Mouse (Mus musculus) embryonic facial prominence, embryonic 10.5 days (tissue): ENCODE results near the gene A730061H03Rik. TPM values are rescaled to one million over a fixed set of nuclear protein-coding genes. Genes with fewer than 3 reads are reported as not detected.

Source experiments
- DNase-seq: peaks from one replicate; pipeline ENCODE4 v3.0.0-alpha.2; 2017; ENCODE audit warnings: low spot score
- H3K27ac ChIP-seq: fragments of 300-500 bp; sonication (generic); replicated peaks from 2 replicates; pipeline ENCODE4 v1.5.1; 2016; ENCODE audit warnings: mild to moderate bottlenecking
- H3K27me3 ChIP-seq: fragments of 300-500 bp; sonication (generic); replicated peaks from 2 replicates; pipeline ENCODE4 v1.6.1; 2016; ENCODE audit warnings: low read depth, mild to moderate bottlenecking; ENCODE audit not compliant: poor library complexity, severe bottlenecking
- H3K36me3 ChIP-seq: fragments of 300-500 bp; sonication (generic); replicated peaks from 2 replicates; pipeline ENCODE4 v1.6.1; 2016; ENCODE audit warnings: mild to moderate bottlenecking, moderate library complexity
- H3K4me1 ChIP-seq: fragments of 300-500 bp; sonication (generic); 2 replicates; pipeline ENCODE4 v1.6.1; 2016
- H3K4me3 ChIP-seq: fragments of 300-500 bp; sonication (generic); 2 replicates; pipeline ENCODE4 v1.5.1; 2016; ENCODE audit warnings: mild to moderate bottlenecking, moderate library complexity
- H3K9me3 ChIP-seq: fragments of 300-500 bp; sonication (generic); 2 replicates; pipeline ENCODE4 v1.6.1; 2016; ENCODE audit warnings: mild to moderate bottlenecking
- WGBS: fragments of 180-500 bp; shearing (Covaris S2); methylation state at CpG from one replicate; pipeline ENCODE4 v1.1.7; 2016; 5-methylcytosine and 5-hydroxymethylcytosine counted together
- polyA plus RNA-seq: library from polyadenylated mRNA; unstranded; fragments of >200 nt; fragmentation: Nextera tagmentation; extraction: Ambion mirVana; gene quantifications from 2 replicates; pipeline ENCODE4 v1.2.1, GENCODE M21; 2016

Gene A730061H03Rik
- polyA plus RNA-seq, 1 experiment from 2014 or later, result not detected

DNA sequence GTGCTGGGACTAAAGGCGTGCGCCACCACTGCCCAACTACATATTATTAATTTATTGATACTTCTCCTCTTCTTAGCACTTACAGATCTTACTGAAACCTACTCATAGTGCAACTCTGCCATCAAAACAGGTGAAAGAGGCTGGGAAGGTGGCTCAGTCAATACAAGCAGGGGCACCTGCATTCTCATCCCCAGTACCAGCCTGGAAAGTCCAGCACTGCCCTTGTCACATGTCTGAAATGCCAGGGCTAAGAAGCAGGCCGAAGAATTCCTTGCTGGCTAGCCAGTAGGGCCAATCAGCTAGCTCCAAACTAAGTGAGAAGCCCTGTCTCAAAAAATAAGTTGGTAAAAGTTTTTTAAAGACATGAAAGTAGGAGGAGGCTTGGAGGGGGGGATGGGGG lies 2.6 kb downstream of the A730061H03Rik start:
- peaks cover 26% of the 10 kb centered on the region for H3K4me1 ChIP-seq
- H3K27ac ChIP-seq, result no peak overlapping the region
- WGBS, result 87% methylated on average over 3 of the region's 3 CpGs
- no peak overlapping the region for H3K4me3 ChIP-seq
- H3K36me3 ChIP-seq, result no peaks in the 10 kb centered on the region
- no peaks in the 10 kb centered on the region for H3K27me3 ChIP-seq
- no peak for DNase-seq
- H3K9me3 ChIP-seq, result no peaks in the 10 kb centered on the region

DNA sequence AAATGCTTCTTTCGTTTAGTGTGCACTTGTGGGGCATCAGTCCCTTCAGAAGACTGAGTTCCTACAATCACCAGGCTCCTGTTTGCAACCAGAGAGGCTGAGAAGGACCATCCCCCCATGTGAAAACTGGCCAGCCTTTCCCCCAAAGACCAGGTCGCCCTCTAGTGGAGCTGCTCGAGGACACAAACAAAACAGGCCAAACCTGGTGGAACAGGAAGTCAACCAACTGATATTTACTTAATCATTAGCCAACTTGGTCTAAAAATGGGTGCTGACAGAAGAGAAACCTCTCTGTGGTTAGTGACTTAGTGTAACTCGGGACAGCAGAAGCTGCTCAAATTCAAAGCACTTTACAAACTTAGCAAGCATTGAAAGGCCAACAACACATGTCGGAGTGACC lies 3.2 kb downstream of the A730061H03Rik start:
- Histone ChIP-seq H3K36me3 (no peaks in the 10 kb centered on the region), H3K9me3 (no peaks in the 10 kb centered on the region), H3K27me3 (no peaks in the 10 kb centered on the region), H3K4me3 (no peak overlapping the region), H3K4me1 (peaks cover 21% of the 10 kb centered on the region), H3K27ac (no peak overlapping the region)
- WGBS, result 29% methylated on average over 5 of the region's 5 CpGs
- DNase-seq, result peak; percentile 77

DNA sequence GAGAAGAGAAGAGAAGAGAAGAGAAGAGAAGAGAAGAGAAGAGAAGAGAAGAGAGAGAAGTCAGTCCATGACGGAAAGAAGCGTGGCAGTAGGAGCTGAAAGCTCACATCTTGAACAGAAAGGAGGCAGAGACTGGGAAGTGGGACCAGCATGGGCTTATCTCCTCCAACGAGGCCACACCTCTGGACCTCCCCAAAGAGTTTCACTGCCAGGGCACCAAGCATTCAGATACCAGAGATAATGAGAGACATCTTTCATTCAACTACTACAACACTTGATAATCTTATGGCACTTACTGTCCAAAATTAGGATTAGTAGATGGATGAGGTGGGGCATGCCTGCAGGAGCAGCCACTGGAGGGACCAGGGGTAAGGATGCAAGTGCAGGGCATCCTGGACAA lies 4.4 kb downstream of the A730061H03Rik start:
- no peak for DNase-seq
- Histone ChIP-seq H3K27me3 (no peaks in the 10 kb centered on the region), H3K9me3 (no peaks in the 10 kb centered on the region), H3K4me1 (peaks cover 10% of the 10 kb centered on the region), H3K4me3 (no peak overlapping the region), H3K27ac (no peak overlapping the region), H3K36me3 (no peaks in the 10 kb centered on the region)
- WGBS, result 81% methylated on average over 3 of the region's 3 CpGs

DNA sequence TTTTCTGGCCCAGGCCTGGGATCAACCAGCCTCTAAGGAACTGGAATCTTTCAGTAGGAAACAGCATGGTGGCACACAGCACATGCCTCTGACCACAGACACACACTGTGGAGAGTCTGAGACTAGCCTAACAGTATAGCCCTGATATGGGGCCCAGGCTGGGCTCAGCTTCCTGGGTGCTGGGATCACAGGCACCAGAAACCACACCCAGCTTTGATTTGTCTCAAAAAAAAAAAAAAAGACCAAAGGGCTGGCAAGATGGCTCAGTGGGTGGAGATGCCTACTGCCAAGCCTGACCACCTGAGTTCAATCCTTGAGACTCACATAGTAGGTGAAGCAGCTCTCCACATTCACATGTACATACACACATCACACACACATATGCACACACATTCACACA lies 5.6 kb downstream of the A730061H03Rik start:
- Histone ChIP-seq H3K27me3 (no peaks in the 10 kb centered on the region), H3K36me3 (no peaks in the 10 kb centered on the region; the same call in 1 of the 2 replicates), H3K4me1 (peaks cover 10% of the 10 kb centered on the region), H3K4me3 (no peak overlapping the region), H3K9me3 (no peaks in the 10 kb centered on the region), H3K27ac (no peak overlapping the region)
- no peak for DNase-seq

DNA sequence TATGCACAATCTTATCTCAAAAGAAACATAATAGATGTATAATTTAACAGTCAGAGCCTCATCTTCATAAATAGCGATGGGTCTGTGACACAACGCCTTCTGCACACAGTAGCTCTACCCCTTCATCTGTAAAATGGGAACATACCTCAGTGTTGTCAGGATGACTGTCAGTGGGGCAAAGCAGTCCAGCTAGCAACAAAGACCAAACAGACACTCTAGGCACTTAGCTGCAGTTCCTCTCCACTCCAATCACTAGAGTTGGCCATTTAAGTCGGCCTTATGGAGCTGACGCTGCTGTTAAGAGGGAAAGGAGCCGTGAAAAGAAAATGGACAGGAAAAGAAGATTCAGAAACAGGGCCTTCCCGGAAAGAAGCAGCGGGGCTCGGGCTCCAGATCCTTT lies 8.4 kb downstream of the A730061H03Rik start:
- DNase-seq, result no peak
- H3K4me1 ChIP-seq, result peaks cover under 1% of the 10 kb centered on the region; the same call in 1 of the 2 replicates
- no peak overlapping the region for H3K27ac ChIP-seq
- H3K27me3 ChIP-seq, result no peaks in the 10 kb centered on the region
- peaks cover 28% of the 10 kb centered on the region for H3K36me3 ChIP-seq
- WGBS, result 91% methylated on average over 8 of the region's 8 CpGs
- no peak overlapping the region for H3K4me3 ChIP-seq
- H3K9me3 ChIP-seq, result no peaks in the 10 kb centered on the region

DNA sequence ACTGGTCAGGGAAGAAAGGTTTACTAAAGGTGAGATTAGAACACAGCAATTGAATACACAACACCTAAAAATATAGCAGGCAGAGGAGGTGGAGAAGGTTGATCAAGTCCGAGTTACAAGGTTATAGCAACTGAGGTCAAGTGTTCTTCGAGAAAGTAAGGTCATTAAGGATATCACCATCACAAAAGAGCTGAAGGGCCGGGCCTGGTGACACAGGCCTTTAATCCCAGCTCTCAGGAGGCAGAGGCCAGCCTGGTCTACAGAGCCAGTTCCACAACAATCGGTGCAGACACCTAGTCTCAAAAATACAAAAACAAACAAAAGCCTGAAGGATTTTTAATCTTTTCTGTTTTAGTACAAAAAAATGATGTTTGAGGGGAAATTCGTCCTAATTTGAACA lies 8.9 kb downstream of the A730061H03Rik start:
- no peaks in the 10 kb centered on the region for H3K4me1 ChIP-seq
- DNase-seq, result no peak
- peaks cover 31% of the 10 kb centered on the region for H3K36me3 ChIP-seq
- H3K27me3 ChIP-seq, result no peaks in the 10 kb centered on the region
- H3K9me3 ChIP-seq, result no peaks in the 10 kb centered on the region
- 74% methylated on average over 5 of the region's 5 CpGs for WGBS
- H3K4me3 ChIP-seq, result no peak overlapping the region
- no peak overlapping the region for H3K27ac ChIP-seq

DNA sequence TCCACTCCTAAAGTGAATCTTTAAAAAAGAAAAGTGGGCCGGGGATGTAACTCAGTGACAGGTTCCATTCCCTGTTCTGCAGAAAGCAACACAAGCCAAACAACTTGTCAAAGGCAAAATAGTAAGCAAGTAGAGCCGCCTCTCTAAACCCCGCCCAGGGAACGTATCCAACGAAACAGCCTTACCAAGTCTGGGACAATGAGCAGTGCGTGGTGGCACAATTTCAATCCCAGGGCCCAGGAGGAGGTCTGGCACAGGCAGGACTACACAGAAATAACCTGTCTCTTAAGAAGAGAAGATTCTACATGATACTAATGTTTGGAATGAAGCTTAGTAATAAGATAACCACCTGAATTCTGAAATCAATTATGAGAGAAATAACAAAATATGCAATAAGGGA lies 10.0 kb downstream of the A730061H03Rik start:
- no peak overlapping the region for H3K27ac ChIP-seq
- peaks cover 41% of the 10 kb centered on the region for H3K36me3 ChIP-seq
- no peak for DNase-seq
- H3K9me3 ChIP-seq, result no peaks in the 10 kb centered on the region
- WGBS, result 88% methylated on average over 6 of the region's 6 CpGs
- no peaks in the 10 kb centered on the region for H3K27me3 ChIP-seq
- no peak overlapping the region for H3K4me3 ChIP-seq
- H3K4me1 ChIP-seq, result no peaks in the 10 kb centered on the region

DNA sequence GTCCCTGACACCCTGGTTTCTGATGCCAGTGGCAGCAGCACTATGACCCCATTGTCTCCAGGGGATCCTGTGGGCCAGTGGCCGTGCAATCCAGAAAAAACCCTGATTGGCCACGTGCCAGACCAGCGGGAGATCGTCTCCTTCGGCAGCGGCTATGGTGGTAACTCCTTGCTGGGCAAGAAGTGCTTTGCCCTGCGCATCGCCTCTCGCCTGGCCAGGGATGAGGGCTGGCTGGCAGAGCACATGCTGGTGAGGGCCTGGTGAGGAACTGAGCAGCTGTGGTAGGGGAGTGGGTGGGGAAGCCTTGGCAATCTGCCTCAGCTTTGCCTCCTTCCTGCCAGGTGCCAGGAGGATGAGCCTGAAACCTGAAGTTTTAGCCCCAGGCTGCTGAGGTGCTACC lies 15.9 kb downstream of the A730061H03Rik start:
- 94% methylated on average over 9 of the region's 9 CpGs for WGBS
- Histone ChIP-seq H3K36me3 (peaks cover 66% of the 10 kb centered on the region), H3K27me3 (no peaks in the 10 kb centered on the region), H3K4me3 (no peak overlapping the region), H3K27ac (no peak overlapping the region), H3K9me3 (no peaks in the 10 kb centered on the region), H3K4me1 (peaks cover 21% of the 10 kb centered on the region)
- DNase-seq, result no peak

DNA sequence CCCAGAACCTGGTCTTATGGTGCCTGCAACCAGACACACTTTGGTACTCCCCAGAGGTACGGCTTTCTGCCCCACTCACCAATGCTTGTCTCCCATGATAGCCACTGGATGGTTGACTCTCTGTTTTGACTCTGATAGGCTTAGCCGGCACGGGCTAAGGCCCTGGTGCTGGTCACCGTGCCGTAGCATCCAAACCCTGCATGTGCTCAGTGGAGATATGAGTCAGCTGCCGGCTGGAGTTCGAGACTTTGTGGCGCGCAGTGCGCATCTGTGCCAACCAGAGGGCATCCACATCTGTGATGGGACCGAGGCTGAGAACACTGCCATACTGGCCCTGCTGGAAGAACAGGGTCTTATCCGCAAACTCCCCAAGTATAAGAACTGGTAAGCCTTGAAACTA lies 17.9 kb downstream of the A730061H03Rik start:
- H3K9me3 ChIP-seq, result no peaks in the 10 kb centered on the region
- 96% methylated on average over 12 of the region's 12 CpGs for WGBS

DNA sequence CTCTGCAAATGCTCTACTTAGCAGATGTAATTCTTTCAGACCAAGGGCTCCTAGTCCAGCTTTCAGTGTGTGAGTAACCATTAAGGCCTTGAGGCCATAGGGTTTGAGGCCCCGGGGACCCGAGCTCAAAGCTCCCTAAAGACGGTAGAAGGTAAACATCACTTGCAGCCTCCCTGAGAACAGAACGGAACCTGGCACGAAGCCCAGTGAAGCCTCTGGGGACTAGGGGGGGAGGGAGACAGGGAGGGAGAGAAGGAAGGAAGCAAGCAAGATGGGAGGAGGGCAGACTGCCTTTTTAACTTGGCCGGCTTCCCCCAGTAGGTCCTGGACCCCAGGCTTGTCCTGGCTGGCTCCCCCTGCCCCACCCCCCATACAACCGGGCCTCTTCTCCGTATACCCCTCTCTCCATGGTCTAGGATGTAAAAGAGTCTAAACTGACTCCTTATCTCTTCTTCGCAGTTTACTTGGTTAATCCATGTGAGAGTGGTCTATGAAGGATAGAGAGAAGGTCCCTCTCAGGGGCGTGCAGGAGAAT lies 19.4 kb downstream of the A730061H03Rik start:
- H3K27me3 ChIP-seq, result 0 out of 2 replicates have a peak, but pooled peaks cover 6% of the 10 kb centered on the region
- no peaks in the 10 kb centered on the region for H3K9me3 ChIP-seq
- WGBS, result 6% methylated on average over 10 of the region's 10 CpGs
- peak overlapping the region; percentile 75 for H3K4me3 ChIP-seq
- peak; percentile 66 for DNase-seq
- peaks cover 33% of the 10 kb centered on the region for H3K36me3 ChIP-seq
- peaks cover 21% of the 10 kb centered on the region for H3K4me1 ChIP-seq
- peak overlapping the region; percentile 88 for H3K27ac ChIP-seq

More for the DNA sequence above, 17.9 kb downstream of the A730061H03Rik start:
- no peak overlapping the region for H3K4me3 ChIP-seq
- H3K36me3 ChIP-seq, result peaks cover 46% of the 10 kb centered on the region
- no peak for DNase-seq
- no peak overlapping the region for H3K27ac ChIP-seq
- H3K4me1 ChIP-seq, result peaks cover 21% of the 10 kb centered on the region
- H3K27me3 ChIP-seq, result 0 out of 2 replicates have a peak, but pooled peaks cover 6% of the 10 kb centered on the region

DNA sequence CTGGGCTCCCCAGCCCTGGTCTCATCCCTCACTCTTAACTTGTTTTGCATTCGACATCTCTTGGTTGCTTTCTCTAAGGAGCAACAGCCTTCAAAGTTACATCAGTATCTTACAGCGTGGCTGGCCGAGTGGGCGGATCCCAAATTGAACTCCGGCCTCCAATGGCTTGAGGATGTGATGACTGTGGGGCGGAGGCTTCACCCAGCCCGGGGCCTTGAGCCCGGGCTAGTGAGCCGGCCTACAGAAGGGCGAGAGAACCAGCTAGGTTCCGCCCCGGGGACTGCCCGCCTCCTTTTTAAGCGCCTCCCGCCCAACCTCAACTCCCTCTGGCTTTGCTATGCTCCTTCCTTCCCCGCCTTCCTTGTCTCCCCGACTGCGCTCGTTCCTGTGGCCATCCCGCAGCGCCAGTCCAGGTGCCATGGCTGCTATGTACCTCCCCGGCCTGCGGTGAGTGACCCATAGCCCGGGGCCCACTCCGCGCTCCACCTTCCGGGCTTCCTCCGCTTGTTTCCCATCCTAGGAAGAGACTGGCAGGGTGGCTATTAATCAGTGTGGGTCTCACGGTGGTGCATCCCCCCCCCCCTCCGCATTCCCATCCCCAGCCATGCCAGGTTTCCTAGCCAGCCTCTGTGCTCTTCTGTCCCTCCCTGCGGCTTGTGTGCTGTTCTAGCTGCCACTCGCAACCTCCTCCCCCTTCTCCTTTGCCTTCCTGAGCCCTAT lies 20.0 kb downstream of the A730061H03Rik start, which contains the start of gene Pck2:
Gene Pck2, plus strand, starts transcription at position 200 of the 720 bp plus-strand sequence.
- Histone ChIP-seq H3K4me1 (peaks cover 21% of the 10 kb centered on the region), H3K36me3 (peaks cover 28% of the 10 kb centered on the region), H3K9me3 (no peaks in the 10 kb centered on the region), H3K27ac (peak within 1 kb of the TSS; percentile 88), H3K4me3 (peak within 1 kb of the TSS; percentile 75), H3K27me3 (0 out of 2 replicates have a peak, but pooled peaks cover 6% of the 10 kb centered on the region)
- peak; percentile 90 for DNase-seq
- WGBS, result under 1% methylated on average over 32 of the region's 32 CpGs

DNA sequence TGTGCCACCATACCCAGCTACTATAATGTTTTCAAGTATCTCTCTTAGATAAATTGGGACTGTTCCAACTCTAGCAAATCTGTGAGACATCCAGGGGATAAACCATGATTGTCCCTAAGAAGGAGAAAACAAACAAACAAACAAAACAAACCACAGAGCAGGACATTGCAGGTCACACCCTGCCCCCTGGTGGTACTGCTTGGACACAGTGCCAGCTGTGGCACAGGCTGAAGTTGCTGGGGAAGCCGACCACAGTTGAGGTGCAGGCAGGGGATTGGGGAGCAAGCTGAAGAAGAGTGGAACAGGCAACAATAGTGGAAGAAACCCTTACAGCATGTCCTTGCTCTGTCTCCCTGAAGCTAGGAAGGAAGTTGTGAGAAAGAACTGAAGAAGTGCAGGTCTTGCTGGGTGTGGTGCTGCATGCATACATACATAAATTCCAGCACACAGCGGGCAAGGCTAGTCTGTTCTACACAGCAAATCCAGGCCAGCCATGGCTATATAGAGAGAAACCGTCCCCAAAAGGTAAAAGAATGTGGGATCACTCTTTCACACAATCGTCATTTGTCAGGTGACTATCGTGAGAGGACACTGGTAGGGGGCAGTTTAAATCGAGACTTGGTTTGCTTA lies 24.0 kb downstream of the A730061H03Rik start:
- Histone ChIP-seq H3K27me3 (0 out of 2 replicates have a peak, but pooled peaks cover 6% of the 10 kb centered on the region), H3K4me1 (peaks cover 18% of the 10 kb centered on the region), H3K9me3 (no peaks in the 10 kb centered on the region), H3K36me3 (no peaks in the 10 kb centered on the region), H3K27ac (no peak overlapping the region), H3K4me3 (no peak overlapping the region)
- 54% methylated on average over 6 of the region's 6 CpGs for WGBS
- peak; percentile 43 for DNase-seq

DNA sequence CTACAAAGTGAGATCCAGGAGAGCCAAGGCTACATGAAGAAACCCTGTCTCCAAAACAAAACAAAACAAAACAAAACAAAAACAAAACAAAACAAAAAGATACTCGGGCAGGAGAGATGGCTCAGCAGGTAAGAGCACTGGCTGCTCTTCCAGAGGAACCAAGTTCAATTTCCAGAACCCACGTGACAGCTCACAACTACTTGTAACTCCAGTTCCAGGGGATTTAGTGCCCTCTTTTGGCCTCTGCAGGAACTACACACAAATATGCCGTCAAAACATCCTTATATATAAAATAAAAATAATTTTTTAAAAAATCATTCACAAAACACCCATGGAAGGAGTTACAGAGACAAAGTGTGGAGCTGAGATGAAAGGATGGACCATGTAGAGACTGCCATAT lies 32.3 kb downstream of the A730061H03Rik start:
- Histone ChIP-seq H3K36me3 (no peaks in the 10 kb centered on the region), H3K27ac (no peak overlapping the region), H3K9me3 (no peaks in the 10 kb centered on the region), H3K27me3 (peaks cover 35% of the 10 kb centered on the region), H3K4me3 (no peak overlapping the region), H3K4me1 (no peaks in the 10 kb centered on the region)
- WGBS, result 22% methylated on average over 3 of the region's 3 CpGs
- peak; percentile 26 for DNase-seq
